Mouse (Mus musculus) right cerebral cortex, adult 2 months (tissue): Measurements from ENCODE around the gene Ccdc113.

Experiments used
- DNase-seq, 2 experiments: peaks; one replicate each; pipeline ENCODE4 v3.0.0; 2021 to 2022; ENCODE audit warnings: low spot score in 2 of 2

Ccdc113 gene

GRCm38 (mm10) chr8:95533584-95534387 is at the start of gene Ccdc113:
Ccdc113 (plus strand) TSS chr8:95534085.
- peak; percentile 70 to 76 for DNase-seq

GRCm38 (mm10) chr8:95487800-95488697 is 45.8 kb upstream of the Ccdc113 start:
- no peak for DNase-seq

- peak; percentile 73 to 76 for DNase-seq
Measured at GRCm38 (mm10) chr8:95488698-95489332, 45.1 kb upstream of the Ccdc113 start.

- DNase-seq = no peak
Measured at GRCm38 (mm10) chr8:95490006-95490405, 43.9 kb upstream of the Ccdc113 start, which contains the start of gene Csnk2a2. Csnk2a2 (minus strand) TSS chr8:95490039.

- DNase-seq = no peak
Measured at GRCm38 (mm10) chr8:95492057-95492456, 41.8 kb upstream of the Ccdc113 start.

- DNase-seq = no peak
Measured at GRCm38 (mm10) chr8:95495444-95495843, 38.4 kb upstream of the Ccdc113 start.

- DNase-seq = no peak
Measured at GRCm38 (mm10) chr8:95496420-95496819, 37.5 kb upstream of the Ccdc113 start.

- DNase-seq = no peak
Measured at GRCm38 (mm10) chr8:95497821-95498220, 36.1 kb upstream of the Ccdc113 start.

- no peak for DNase-seq
Measured at GRCm38 (mm10) chr8:95499266-95500064, 34.4 kb upstream of the Ccdc113 start.

GRCm38 (mm10) chr8:95500436-95500835 is 33.4 kb upstream of the Ccdc113 start:
- no peak for DNase-seq

GRCm38 (mm10) chr8:95502431-95502830 is 31.5 kb upstream of the Ccdc113 start:
- peak; percentile 26 to 29 for DNase-seq

- peak in 1 of 2 experiments; percentile 20 for DNase-seq
Measured at GRCm38 (mm10) chr8:95504835-95505234, 29.1 kb upstream of the Ccdc113 start.

GRCm38 (mm10) chr8:95505606-95506005 is 28.3 kb upstream of the Ccdc113 start:
- peak in 1 of 2 experiments; percentile 42 for DNase-seq

GRCm38 (mm10) chr8:95506245-95506644 is 27.6 kb upstream of the Ccdc113 start:
- no peak for DNase-seq

GRCm38 (mm10) chr8:95512257-95512656 is 21.6 kb upstream of the Ccdc113 start:
- DNase-seq = peak; percentile 52 to 68

- no peak for DNase-seq
Measured at GRCm38 (mm10) chr8:95513219-95513618, 20.7 kb upstream of the Ccdc113 start.

- peak in 1 of 2 experiments; percentile 68 for DNase-seq
Measured at GRCm38 (mm10) chr8:95516928-95517327, 17.0 kb upstream of the Ccdc113 start.

GRCm38 (mm10) chr8:95523991-95524390 is 9.9 kb upstream of the Ccdc113 start:
- DNase-seq = no peak

- DNase-seq = no peak
Measured at GRCm38 (mm10) chr8:95528194-95528593, 5.7 kb upstream of the Ccdc113 start.

GRCm38 (mm10) chr8:95528750-95529310 is 5.1 kb upstream of the Ccdc113 start:
- DNase-seq = no peak

- no peak for DNase-seq
Measured at GRCm38 (mm10) chr8:95532206-95532605, 1.7 kb upstream of the Ccdc113 start.
